Mouse (Mus musculus): ENCODE data around the gene Pebp1.

Pebp1 gene

DNA sequence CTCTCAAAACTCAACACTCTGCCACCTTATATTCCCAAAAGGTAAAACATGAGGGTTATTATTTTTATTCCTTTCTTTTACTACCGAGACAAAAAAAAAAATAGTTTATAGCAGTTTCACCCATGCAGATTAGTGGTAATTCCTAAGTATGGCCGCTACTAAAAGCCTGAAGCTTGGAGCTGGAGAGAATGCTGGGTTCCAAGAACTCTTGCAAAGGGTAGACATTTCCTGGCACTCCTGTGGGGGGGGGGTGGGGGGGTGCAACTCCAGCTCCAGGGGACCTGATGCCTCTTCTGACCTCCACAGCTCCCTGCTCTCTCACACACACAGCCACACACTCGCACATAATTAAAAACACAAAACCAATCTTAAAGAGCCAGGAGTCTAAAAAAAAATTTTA is 1.1 kb downstream of the Pebp1 start:
- no peak for DNase-seq (ENCODE audit: low read depth, low spot score)

DNA sequence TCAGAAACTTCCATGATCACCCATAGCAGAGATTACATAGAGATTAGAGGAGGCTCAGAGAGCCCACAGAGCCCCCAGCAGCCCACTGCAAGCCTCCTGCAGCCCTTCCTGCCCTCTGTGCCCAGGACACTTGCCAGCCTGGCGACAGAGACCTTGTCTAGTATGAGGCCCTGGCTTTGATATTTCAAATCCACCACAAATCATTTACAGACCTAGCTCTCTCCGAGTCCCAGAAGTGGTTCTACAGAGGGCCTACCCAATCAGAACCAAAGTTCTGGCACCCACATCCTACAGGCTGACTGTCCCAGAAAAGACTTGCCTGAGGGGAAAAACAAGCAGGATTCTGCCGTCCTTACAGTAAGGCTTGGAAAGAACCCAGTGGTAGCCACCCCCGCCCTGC is 2.2 kb downstream of the Pebp1 start:
- no peak for DNase-seq (ENCODE audit: low read depth, low spot score)

DNA sequence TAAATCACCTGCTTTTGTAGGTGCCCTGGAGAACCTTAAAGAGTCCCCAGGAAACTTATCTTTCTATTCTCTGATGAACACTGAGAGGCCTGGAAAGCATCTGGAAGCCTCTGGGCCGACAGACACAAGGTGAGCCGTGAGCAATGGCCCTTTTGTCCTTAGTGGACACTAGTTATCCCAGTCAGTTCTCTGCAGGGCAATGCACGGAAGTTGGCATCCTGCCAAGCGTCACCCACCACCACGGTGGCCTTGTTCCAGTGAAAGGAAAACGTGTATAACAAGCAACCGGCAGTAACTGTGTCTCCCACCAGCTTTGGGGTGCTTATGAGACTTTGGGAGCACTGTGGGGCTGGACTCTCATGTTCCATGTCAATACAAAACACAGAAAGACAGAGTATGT is 2.7 kb downstream of the Pebp1 start:
- DNase-seq (ENCODE audit: low read depth, low spot score) = no peak

DNA sequence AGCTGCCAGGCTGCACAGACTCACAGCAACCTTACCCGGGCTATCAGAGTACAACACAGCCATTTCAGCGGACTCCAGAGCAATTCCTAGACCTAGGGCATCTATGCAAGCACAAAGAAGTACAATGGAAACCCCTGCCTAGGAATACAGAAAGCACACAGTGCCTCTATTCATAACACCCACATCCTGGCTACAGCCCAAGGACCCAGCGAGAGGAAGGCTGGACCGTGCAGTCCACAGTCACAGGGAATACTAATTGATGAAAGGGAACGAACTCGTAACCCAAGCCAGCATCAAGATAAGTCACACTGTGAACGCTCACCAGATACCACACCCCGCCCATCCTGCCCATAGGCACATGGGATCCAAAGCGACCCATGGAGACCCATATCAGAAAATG is 3.4 kb downstream of the Pebp1 start:
- DNase-seq (ENCODE audit: low read depth, low spot score) = no peak

DNA sequence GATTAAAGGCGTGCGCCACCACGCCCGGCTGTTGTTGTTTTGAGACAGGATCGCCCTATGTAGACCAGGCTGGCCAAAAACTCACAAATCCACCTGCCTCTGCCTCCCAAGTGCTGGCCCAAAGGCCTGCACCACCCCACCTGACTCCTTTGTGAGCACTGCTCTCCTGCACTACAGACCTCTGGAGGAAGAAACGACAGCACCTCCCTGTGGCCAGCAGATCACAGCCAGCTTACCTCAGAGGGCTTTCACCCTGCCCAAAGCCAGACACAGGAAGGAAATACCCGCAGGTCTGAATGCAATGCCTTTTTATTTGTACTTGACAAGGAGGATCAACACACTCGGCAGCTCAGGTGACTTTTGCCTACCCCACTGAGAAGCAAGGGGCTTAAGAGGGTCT is 5.1 kb downstream of the Pebp1 start:
- no peak for DNase-seq (ENCODE audit: low read depth, low spot score)

DNA sequence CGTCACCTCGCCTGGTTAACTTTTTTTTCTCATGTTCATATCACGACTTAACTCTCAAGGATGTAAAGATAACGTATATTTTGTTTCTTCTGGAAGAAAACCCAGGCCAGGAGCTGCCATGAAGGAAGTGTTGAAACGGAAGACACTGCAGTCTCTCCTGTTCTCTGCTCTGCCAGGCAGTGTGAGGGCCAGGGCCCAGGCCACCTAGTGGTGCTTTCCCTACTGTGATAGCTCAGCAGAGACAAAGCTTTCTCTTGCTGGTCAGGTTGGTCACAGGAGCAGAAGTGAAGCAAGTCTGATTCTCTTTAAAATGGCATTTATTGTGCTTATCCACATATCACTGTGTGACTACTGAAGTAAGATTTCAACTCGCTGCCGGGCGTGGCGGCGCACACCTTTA is 5.9 kb downstream of the Pebp1 start:
- no peak for DNase-seq (ENCODE audit: low read depth, low spot score)

DNA sequence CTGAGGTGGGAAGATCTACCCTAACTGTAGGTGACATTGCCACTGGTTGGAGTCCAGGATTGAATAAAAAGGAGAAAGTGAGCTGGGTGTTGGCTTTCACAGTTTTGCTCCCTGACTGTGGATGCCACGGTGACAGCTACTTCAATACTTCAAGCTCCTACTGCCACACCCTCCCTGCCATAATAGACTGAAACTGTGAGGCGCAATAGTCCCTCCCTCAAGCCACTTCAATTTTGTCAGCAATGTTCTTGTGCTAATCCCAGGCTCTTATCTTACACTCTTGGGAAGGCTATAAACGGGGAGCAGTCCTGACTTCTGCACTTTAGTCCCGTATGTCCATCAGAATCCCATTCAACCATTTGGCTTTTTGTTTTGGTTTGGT is 7.8 kb downstream of the Pebp1 start:
- DNase-seq (ENCODE audit: low read depth, low spot score) = no peak

DNA sequence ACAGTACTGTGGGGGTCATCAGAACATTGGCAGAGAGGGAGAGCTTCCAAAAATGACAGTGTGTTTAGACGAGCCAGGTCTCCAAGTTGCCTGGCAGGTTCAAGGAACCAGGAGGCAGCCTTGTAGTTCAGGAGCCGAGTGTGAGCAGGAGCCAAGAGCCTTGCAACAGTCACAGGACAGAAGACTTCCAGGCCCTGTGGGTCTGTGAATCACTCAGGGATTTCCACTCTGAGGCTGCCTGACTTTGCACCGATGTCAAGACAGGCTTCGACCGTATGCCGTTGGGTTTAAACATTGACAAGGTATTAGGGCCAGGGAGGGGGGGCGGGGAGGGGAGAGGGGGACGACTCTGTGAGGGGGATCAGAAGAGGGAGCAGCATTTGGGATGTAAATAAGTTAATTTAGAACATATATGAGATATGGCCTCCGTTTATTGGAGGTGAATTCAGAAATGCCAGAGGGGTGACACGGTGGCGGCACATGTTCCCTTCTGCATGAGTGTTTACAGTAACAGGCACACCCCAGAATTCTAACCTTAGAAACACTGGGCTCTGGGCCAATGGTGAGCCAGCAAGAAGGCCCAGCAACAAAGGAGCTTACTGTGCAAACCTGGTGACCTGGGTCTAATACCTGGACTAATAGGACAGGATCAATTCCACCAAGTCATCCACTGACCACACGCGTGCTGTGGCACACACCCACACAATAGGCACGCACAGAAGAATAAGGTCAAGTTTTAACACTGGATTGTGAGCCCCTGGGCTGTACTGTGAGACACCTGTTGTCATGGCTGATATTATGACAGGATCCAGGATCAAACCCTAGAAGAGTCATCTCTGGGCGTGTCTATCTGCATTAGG is 8.4 kb downstream of the Pebp1 start:
- DNase-seq (ENCODE audit: low read depth, low spot score) = no peak

DNA sequence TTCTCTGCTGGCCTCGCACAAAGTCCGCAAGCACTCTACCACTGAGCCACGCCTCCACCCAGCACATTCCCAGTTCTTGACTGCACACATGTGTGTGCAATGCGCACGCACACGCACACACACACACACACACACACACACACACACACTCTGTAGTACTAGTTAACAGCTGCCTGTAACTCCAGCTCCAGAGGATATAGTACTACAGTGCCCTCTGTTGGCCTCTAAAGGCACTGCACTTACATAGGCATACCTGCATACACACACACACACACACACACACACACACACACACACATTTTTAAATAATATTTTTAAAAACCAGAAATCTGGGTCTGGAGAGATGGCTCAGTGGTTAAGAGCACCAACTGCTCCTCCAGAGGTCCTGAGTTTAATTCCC is 9.6 kb downstream of the Pebp1 start:
- no peak for DNase-seq (ENCODE audit: low read depth, low spot score)

DNA sequence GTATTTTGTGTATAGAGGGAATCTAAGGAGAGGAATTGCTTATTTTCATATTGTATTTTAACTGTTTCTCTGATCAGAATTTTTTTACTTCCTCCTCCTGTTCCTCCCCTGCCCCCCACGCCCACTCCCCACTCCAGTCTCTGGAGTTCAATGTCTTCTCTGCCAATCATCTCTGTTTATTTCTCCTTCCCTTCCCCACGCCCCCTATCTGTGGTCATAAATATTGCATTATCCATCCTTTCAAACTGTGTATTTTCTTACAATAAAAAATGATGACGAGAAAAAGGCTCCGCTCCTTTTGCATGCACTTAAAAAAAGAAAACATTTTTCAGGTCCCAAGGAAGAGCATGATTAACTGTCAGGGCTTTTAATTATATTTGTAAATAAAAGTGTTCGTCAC is 12.6 kb downstream of the Pebp1 start:
- no peak for DNase-seq (ENCODE audit: low read depth, low spot score)

DNA sequence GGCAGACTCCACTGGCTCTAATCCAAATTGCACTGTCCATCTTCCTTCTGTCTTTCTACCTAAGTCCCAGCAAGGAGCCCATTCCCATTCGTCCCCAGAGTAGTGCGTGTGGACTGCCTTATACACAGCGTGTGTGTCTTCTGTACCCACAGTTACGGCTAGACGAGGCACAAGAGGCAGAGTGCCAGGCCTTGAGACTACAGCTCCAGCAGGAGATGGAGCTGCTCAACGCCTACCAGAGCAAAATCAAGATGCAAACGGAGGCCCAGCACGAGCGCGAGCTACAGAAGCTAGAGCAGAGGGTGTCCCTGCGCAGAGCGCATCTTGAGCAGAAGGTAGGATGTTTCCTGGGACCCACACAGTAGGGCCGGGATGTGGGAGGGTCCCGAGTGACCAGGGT is 15.5 kb downstream of the Pebp1 start:
- DNase-seq (ENCODE audit: low read depth, low spot score) = no peak

DNA sequence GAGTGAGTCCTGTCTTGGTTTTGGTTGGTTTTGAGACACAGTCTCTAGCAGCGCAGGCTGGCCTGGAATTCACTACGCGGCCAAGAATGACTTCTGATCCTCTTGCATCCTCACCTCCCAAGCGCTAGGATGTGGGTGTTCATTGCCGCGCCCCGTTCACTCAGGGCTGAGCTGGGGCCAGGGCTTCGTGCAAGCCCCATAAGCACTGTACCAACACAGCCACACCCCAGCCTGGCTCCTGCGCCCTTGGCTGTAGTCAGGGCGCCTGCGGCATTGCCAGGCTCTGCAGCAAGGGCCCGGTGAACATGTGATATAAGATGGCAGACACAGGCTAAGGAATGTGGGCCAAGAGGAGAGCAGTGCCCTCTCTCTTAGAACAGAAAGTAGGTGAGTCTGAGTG is 18.0 kb downstream of the Pebp1 start:
- no peak for DNase-seq (ENCODE audit: low read depth, low spot score)

DNA sequence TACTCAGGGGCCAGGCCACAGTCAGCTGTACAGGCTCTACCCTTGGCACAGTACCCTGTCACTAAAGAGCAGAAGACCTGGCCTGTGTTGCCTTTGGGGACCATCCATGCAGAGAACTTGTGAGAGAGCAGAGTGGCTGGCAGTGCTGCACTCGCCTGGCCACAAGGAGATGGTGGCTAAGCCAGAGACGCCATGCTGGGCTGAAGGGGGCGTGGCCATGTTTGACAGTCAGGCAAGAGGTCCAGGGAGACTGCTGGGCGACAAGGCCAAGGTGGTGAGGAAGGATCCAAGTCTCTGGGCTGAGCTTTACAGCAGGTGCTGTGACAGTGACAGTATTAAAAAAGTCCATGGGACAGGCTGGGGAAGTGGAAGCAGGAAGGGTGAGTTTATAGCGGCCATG is 18.7 kb downstream of the Pebp1 start:
- no peak for DNase-seq (ENCODE audit: low read depth, low spot score)

DNA sequence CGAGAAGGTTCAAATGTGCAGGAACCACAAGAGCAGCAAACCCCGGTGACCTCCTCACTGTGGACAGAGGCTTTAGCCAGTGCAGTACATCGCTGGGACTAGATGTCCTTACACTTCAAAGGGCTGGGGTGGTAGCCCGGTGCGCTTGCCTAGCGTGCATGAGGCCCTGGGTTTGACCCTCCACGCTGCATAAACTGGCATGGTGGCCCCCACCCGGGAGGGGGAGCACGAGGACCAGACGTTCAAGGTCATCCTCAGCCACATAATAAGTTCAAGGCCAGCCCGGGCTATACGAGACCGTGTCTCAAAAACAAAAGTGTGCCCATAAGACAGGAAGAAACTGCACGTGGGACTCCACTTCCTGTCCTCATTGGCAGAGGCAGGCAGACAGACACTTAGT is 19.5 kb downstream of the Pebp1 start:
- no peak for DNase-seq (ENCODE audit: low read depth, low spot score)

DNA sequence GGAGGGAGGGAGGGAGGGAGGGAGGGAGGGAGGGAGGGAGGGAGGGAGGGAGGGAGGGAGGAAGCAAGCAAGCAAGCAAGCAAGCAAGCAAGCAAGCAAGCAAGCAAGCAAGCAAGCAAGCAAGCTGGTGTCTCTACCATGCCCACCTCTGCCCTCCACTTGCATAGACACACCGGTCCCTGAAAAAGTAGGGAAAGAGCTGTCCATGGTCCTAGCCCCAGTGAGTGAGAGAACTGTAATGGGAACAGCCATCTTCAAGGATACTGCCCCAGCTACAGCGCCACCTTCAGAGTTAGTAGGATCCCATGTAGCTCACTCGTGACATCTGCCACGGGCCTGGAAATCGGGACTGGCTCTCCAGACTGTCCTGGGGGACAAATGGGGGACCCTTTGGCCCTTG is 22.7 kb downstream of the Pebp1 start:
- DNase-seq (ENCODE audit: low read depth, low spot score) = peak; percentile 65

DNA sequence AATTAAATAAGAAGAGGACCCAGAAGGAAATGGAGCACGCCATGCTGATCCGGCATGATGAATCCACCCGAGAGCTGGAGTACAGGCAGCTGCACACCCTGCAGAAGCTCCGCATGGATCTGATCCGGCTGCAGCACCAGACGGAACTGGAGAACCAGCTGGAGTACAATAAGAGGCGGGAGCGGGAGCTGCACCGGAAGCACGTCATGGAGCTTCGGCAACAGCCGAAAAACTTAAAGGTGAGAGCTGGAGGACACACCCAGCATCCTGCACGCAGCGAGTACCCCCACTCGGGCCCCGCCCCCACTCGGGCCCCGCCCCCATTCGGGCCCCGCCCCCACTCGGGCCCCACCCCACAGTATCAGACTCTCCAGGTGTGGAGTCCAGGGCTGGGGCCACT is 23.9 kb downstream of the Pebp1 start:
- no peak for DNase-seq (ENCODE audit: low read depth, low spot score)

DNA sequence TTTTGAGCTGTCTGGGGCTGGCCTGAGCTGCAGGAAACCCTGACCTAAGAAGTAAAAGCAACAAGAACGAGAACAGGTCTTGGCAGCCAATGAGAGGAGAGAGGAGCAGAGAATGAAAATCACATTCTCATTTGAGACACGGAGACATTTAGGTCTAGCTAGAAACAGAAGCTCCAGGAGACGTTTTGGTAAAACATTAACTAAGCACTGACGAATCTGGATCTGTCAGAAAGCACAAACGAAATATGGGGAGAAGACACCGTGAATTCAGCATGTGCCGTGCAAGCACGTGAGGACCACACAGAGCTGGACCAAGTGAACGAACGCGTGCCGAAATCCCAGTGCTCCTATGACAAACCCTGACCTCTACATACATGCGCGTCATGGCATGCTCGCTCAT is 29.1 kb downstream of the Pebp1 start:
- no peak for DNase-seq (ENCODE audit: low read depth, low spot score)

DNA sequence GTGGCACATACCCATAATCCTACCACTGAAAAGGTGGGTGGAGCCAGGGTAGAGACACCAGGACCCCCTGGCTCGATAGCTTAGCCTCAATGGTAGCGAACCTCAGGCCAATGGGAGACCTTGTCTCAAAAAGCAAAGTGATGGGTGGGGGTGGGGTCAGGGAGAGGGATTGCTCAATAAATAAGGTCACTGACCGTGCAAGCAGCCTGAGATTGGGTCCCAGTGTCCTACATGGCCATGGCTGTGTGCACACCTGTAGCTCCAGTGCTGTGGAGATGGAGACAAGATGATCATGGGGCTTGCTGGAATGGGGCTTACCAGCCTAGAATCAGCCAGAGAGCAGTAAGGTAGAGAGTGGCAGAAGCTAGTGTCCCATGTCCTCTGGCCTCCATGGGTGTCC is 35.7 kb downstream of the Pebp1 start:
- DNase-seq (ENCODE audit: low read depth, low spot score) = no peak

DNA sequence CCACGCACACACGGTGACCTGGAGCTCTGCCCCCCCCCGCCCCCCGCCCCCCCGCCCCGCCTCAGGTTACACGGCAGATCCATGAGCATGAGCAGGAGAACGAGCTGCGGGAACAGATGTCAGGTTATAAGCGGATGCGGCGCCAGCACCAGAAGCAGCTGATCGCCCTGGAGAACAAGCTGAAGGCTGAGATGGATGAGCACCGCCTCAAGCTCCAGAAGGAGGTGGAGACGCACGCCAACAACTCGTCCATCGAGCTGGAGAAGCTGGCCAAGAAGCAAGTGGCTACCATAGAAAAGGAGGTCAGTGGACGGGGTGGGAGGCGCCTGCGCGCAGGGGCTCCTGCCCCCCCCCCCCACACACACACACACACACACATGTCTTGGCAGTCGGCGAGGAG is 36.6 kb downstream of the Pebp1 start:
- DNase-seq (ENCODE audit: low read depth, low spot score) = peak; percentile 6

DNA sequence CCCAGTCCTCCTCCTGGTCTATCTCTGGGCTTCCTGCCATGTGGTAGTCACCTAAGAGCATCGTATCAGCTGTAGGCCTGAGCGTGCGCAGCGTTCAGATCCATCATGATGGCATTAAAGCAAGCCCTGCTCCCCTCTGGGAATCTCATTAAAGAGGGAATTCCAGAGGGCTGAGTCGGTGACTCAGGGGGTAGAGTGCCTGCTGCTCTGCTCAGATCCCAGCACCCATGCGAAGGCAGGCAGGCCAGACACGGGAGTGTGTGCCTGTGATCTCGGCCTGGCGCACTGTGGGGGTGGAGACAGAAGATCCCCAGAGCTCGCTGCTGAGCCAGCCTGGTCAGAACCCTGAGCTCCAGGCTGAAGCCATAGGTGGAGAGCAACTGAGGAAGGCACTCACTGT is 39.1 kb downstream of the Pebp1 start:
- peak; percentile 31 for DNase-seq (ENCODE audit: low read depth, low spot score)

DNA sequence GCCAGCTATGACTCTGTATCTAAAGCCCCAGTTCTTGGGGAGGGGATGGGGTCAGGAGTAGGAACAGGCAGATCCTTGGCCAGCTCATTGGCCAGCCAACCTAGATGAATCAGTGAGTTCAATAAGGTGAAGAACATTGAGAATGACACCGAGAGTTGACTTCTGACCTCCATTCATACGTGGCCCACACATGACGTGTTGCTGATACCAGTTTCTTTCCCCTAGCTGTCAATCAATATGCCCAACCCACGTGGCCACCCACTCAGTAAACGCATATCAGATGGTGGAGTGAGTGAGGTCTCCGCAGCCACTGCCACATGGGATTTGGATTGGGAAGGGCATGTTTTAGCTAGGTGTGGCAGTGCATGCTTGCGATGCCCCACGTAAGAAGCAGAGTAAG is 42.3 kb downstream of the Pebp1 start:
- no peak for DNase-seq (ENCODE audit: low read depth, low spot score)

DNA sequence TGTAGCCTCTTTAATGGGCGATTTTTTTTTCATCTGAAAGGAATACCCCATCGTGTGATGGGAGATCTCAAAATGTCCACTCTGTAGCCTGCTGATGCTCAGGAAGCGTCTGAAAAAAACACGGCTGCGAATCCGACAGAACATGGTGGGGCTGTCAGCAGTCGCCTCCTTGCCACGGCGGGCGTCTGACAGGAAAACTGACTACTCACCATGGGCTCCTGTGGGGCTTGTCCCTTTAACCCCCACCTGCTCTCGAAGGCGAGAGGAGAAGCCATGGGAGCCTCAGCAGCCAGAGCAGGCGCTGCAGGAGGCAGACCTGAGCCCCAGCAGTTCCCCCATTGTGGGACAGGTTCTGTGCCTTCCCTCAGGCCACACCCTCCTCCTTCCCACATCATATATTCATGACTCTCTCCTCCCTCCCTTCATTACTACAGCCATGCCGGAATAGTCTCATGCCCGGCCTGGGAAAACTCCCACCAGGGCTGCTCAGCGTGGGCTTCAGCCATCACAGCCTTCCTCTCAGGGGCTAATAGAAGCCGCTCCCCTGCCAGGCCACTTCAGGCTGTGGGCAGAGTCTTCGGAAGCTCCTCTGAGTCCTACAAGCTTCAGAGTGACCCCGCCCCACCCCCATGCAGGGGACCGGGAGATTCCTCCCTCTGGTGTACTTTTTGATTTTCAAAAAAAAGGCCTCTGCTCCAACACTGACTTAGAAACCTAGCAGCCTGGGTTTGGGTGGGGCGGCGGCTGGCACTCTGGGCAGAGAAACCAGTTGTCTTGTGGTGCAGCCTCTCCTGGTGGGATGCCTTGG is 44.5 kb downstream of the Pebp1 start:
- no peak for DNase-seq (ENCODE audit: low read depth, low spot score)

DNA sequence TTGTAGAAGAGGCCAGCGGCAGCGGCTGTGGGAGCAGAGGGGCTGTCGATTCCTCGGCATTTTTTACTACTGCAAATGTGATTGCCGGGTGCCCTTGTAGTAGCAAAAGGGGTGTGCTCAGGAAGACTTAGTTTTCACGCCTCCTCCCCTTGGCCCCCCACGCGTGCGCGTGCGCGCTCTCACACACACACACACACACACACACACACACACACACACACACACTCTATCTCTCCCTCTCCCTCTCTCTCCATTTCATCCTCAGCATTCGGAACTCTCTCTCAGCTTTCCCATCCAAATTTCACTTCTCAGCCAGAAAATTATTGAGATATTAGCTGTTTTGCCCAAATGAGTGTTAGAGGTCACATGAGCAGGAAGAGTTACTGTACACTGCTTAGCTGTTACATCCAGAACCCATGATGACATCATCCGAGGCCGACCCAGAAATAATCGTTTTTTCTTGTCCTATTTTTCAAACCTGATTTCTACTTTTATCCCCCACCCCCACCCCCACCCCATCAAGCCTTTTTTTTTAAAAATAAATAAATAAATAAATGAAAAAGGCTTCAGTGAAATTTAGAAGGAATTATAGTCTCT is 45.4 kb downstream of the Pebp1 start:
- DNase-seq (ENCODE audit: low read depth, low spot score) = no peak
